Mouse (Mus musculus) frontal cortex, postnatal 25 days (tissue): ENCODE results near the gene D8Ertd738e.

ENCODE experiments used
- DNase-seq, 2 experiments: peaks; one replicate each; pipeline ENCODE4 v3.0.0; 2022; ENCODE audit warnings: low spot score in 2 of 2

The D8Ertd738e gene

DNA sequence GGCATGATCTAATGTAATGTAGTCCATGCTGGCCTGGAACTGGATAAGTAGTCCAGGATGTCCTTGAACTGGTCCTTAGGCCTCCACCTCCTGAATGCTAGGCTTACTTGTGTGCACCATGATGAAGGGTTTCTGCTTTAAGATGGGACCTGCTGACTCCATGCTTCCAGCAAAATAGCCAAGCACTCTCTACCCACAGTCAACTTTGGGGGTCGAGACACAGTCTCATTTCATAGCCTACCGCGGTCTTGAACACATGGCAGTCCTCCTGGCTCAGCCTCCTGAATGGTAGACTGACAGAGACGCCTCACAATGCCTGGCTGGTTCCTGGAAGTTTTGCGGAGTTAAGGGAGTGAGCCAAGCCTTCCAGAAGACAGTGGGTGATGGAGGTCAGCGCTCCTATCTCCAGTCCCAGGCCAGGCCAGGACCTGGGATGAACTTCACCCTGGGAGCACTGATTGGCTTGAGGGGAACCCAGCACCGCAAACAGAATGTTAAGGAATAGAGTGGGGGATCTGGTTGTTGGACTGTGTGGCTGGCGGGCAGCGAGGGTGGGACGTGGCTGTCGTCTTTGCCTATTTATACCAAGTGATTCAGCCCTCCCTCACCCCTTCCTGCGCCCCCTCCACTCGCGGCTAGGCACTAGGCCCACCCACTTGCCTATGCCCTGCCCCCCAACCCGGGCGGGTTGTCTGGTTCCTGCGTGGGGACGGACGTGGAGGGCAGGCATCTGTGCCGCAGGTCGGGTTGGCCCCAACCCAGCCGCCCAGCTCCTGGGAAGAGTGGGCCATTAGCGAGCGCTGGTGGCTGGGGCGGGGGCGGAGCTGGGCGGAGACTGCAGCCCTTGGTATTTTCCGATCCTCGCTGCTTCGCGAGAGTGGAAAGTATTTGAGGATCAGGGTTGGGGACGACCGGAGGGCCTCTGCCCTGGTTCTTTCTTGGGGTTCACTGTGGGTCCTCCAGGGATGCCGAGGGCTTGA lies 46.3 kb downstream of the D8Ertd738e start:
- peak in 1 of 2 experiments; percentile 63 for DNase-seq

DNA sequence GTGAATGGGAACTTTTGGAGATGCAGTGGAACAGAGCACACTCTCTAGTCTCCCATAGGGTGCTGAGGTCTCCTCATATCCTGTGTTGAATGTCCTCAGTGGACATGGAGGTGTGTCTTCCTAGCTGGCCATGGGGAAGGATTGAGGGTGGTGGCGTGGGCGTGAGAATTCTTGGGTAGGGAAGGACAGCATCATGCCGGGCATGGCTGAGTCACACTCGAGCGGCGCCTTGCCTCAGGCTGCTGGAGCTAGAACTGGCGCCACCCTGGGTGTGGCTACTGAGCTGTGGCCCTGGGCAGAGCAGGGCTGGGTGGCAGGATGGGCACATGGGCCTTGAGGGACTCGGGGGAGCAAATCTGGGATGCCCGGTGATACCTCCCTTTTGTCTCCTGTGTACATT lies 47.1 kb downstream of the D8Ertd738e start:
- no peak for DNase-seq

DNA sequence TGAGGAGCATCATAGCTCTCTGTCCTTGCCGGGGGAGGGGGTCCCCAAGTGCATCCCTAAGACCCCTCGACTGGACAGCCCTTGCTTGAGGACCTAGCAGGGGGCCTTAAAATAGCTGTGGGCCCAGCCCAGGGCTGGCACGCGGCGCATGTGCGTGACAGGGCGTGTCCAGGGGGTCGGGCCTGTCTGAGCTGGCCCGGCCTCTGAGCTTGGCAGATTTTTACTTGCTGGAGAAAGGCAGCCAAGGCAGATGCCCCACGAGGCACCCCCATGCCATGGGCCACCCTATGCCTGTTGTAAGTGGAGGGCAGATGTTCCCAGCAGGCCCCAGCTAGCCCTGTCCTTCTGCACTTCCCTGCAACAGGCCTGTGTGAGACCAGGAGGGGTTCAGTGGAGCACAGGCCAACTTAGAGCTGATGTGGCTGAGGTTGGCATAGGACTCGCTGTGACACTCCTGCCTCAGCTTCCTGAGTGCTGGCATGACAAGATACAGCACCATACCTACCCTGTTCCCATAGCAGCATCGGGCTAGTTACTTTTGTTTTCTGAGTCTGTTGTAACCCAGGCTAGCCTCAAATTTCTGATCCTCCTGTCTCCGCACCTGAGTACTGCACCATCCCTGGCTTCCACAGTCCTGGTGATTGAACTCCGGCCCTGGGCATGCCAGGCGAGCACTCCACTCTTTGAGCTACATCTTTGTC lies 47.8 kb downstream of the D8Ertd738e start:
- peak in 1 of 2 experiments; percentile 35 for DNase-seq

DNA sequence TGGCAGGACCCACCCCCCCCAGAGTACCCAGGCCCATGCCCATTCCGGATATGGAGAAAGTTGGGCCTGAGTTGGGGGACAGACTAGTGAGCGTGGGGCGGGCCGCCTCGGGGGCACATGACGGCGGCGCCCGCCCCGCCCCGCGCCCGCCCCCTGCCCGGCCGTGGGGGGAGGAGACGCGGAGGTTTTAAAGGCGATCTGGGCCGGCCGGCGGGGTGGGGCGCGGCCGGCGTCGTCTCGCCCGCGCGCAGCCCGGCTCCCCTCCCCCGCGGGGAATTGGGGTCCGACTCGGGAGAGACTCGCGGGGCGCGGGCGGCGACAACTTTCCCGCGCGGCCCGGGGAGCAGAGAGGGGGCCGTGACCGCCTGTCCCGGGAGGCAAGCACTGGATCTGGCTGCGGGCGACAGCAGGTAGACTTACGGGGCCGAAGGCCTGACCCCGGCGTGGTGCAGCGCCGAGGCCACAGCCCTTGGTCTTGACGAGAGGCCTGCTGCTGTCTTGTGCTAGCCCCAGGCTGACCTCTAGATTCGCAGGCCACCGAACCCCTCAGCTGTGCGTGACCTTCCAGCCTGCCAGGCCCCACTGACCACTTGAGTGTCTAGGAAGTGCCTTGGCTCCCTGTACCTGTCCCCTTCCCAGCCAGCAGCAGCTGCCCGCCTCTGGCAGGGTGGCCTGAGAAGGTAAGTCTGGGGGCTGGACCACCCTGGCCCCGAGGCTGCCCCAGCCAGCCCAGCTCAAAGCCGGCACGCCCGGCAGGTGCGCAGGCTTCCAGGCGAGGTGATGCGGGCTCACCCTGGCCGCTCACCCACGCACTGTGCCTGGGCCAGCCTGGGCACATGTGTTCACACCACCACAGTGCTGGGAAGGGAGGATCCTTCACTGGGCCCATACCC lies 48.6 kb downstream of the D8Ertd738e start:
- no peak for DNase-seq

DNA sequence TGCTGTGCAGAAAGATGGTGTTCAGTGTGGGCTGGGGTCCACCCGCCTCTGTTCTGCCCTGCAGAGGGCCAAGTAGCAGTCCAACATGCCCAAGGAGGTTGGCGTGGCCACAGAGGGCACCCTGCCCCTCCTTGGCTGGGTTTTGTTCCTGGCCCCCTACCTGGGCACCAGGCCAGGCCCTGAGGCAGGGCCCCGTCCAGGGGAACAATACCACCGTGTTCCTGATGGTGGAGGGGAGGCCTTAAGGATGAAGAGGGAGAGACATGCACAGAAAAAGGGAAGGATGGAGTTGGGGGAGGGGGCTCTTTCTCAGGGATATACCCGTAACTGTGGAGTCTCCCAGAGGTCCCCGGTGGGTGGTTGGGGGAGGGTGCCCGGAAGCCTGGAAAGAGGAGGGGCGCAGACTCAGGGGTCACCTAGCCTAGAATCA lies 49.4 kb downstream of the D8Ertd738e start:
- no peak for DNase-seq

GRCm38 (mm10) chr8:84199348-84200125 lies 50.0 kb downstream of the D8Ertd738e start:
- DNase-seq, result no peak

- no peak for DNase-seq
Observed at GRCm38 (mm10) chr8:84198871-84199270, 50.6 kb downstream of the D8Ertd738e start.

DNA sequence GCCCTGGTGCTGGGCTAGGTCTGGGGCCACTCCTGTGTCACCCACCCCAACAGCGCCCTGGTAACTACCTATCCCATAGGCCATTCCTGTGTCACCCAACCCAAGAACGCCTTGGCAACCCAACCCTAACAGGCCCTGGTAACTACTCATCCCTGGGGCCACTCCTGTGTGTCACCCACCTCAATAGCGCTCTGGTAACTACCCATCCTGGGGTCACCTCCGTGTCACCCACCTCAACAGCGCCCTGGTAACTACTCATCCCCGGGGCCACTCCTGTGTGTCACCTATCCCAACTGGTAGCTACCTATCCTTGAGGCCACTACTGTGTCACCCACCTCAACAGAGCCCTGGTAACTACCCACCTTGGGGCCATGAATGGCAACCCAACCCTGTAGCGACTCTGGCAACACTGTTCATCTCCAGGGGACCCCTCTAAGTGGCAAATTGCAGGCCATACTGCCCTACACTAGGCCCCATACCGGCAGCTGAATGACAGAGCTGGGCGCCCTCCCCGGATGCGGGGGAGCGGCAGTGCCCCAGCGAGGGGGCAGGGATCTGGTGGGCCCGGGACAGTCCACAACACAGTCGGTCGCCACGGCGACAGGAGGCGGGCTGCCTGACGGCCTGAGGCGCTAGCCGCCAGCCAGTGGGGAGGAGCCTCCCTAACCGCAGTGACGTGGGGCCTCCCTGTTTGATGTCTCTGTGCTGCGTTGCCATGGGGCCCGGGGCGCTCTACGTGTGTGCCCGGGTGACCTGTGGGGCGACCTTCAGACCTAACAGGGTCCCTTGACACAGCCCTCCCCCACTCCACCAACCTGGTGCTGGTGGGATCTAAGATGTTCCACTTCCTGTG lies 51.4 kb downstream of the D8Ertd738e start:
- DNase-seq, result peak; percentile 59 to 67

DNA sequence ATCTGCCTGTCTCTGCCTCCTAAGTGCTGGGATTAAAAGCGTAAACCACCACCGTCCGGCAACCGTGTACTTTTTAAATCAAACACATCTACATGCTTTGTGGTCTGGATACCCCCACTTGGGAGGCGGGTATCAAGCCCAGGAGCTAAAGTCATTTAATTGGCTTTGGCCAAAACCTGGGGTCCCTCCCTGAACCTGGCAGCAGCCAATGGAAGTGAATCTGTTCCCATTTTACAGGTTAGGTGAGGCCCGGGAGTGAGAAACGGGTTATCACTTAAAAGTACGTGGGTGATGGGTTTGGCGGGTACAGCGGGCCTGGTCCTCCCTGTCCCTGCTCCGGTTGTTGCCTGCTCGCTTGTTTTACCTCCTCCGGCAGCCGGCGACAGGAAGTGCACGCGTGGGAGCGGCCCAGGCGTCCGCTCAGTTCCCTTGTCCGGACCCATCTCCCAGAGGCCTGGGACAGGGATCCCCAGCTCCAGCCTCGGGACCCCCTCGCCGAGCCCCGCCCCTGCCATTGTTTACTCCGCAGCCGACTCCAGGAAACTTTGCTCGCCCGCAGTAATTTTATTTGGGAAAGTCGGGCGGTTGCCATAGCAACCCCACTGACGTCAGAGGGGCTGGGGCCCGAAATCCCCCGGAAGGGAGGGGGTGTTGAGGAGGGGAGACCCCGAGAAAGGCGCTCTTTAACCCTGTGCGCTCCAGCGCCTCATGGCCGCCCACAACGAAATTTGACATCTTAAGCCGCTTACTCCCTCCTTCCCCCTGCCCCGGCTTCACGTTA lies 52.2 kb downstream of the D8Ertd738e start:
- peak; percentile 60 to 63 for DNase-seq
